Mouse (Mus musculus): ENCODE data around the gene Tnpo3. TPM values are rescaled to one million over a fixed set of nuclear protein-coding genes. Genes with fewer than 3 reads are reported as not detected.
A peak's percentile ranks its signal among the peaks of the same experiment; 100 is the strongest.

Gene Tnpo3
- polyA plus RNA-seq, 1 experiment, result 9.7 TPM

GRCm38 (mm10) chr6:29548086-29548485 is 61.6 kb downstream of the Tnpo3 start:
- Histone ChIP-seq H3K27me3 (replicated peaks) (no peaks in the 10 kb centered on the region), H3K4me3 (replicated peaks) (no peak overlapping the region), H3K9me3 (peaks cover 9% of the 10 kb centered on the region), H3K36me3 (replicated peaks; ENCODE audit: low read length) (peaks cover 98% of the 10 kb centered on the region), H3K4me1 (peaks cover 21% of the 10 kb centered on the region)
- TF ChIP-seq FLI1 (IDR thresholded peaks at IDR 0.05; ENCODE audit: low read length) (no peak), GATA1 (IDR thresholded peaks at IDR 0.05; ENCODE audit: borderline replicate concordance, low read length) (no peak)

GRCm38 (mm10) chr6:29547582-29547981 is 62.1 kb downstream of the Tnpo3 start:
- peaks cover 21% of the 10 kb centered on the region for H3K4me1 ChIP-seq
- peaks cover 9% of the 10 kb centered on the region for H3K9me3 ChIP-seq
- peaks cover 98% of the 10 kb centered on the region for H3K36me3 ChIP-seq (replicated peaks; ENCODE audit: low read length)
- no peak for TF ChIP-seq FLI1 (IDR thresholded peaks at IDR 0.05; ENCODE audit: low read length)
- H3K27me3 ChIP-seq (replicated peaks), result no peaks in the 10 kb centered on the region
- H3K4me3 ChIP-seq (replicated peaks), result no peak overlapping the region

DNA sequence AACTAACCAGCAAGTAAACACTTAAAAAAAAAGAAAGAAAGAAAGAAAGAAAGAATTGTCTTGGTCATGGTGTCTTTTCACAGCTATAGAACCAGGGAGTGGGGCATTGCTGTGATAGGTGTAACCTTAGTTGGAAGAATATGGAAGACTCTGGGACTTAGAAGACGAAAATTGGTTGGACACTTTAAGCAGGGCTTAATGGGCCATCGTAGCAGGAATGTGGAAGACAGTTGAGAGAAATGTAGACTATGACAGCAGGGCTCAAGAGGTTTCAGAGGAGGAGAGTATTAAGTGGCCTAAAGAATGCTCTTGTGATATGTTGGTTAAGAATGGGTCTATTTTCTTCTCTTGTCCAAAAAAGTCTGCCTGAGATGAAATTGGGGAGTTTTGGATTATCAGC is 64.1 kb downstream of the Tnpo3 start:
- H3K36me3 ChIP-seq (replicated peaks; ENCODE audit: low read length), result peaks cover 96% of the 10 kb centered on the region
- no peak overlapping the region for H3K4me3 ChIP-seq (replicated peaks)
- TF ChIP-seq GATA1 (IDR thresholded peaks at IDR 0.05; ENCODE audit: borderline replicate concordance, low read length) (no peak), FLI1 (IDR thresholded peaks at IDR 0.05; ENCODE audit: low read length) (no peak)
- H3K9me3 ChIP-seq, result peaks cover 9% of the 10 kb centered on the region
- H3K4me1 ChIP-seq, result peaks cover 10% of the 10 kb centered on the region
- no peaks in the 10 kb centered on the region for H3K27me3 ChIP-seq (replicated peaks)

DNA sequence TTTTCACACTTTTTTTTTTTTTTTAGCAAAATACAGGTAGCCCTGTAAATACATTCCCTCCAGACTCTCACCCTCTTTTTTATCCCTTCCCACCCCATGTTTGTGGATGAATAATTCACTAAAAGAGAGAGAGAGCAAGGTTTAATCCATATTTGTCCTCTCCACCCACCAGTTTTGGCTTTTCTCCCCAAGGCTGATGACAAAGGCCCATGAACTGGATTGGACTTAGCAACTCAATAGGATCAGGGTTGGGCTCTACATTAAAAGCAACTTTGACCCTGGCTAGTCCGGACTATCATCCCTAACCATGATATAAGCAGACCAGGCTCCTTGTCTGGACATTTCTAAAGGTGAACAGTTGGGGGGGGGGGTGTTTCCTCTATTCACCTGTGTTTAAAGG is 68.7 kb downstream of the Tnpo3 start:
- Histone ChIP-seq H3K27me3 (replicated peaks) (no peaks in the 10 kb centered on the region), H3K9me3 (peaks cover 9% of the 10 kb centered on the region), H3K36me3 (replicated peaks; ENCODE audit: low read length) (peaks cover 88% of the 10 kb centered on the region), H3K4me1 (peaks cover 5% of the 10 kb centered on the region; the same call in 1 of the 2 replicates), H3K4me3 (replicated peaks) (no peak overlapping the region)
- TF ChIP-seq FLI1 (IDR thresholded peaks at IDR 0.05; ENCODE audit: low read length) (no peak), GATA1 (IDR thresholded peaks at IDR 0.05; ENCODE audit: borderline replicate concordance, low read length) (no peak)

GRCm38 (mm10) chr6:29540223-29540622 is 69.5 kb downstream of the Tnpo3 start:
- Histone ChIP-seq H3K4me1 (peaks cover 5% of the 10 kb centered on the region; the same call in 1 of the 2 replicates), H3K9me3 (peaks cover 4% of the 10 kb centered on the region), H3K36me3 (replicated peaks; ENCODE audit: low read length) (peaks cover 88% of the 10 kb centered on the region), H3K4me3 (replicated peaks) (no peak overlapping the region), H3K27me3 (replicated peaks) (no peaks in the 10 kb centered on the region)
- TF ChIP-seq GATA1 (IDR thresholded peaks at IDR 0.05; ENCODE audit: borderline replicate concordance, low read length) (no peak), FLI1 (IDR thresholded peaks at IDR 0.05; ENCODE audit: low read length) (no peak)

DNA sequence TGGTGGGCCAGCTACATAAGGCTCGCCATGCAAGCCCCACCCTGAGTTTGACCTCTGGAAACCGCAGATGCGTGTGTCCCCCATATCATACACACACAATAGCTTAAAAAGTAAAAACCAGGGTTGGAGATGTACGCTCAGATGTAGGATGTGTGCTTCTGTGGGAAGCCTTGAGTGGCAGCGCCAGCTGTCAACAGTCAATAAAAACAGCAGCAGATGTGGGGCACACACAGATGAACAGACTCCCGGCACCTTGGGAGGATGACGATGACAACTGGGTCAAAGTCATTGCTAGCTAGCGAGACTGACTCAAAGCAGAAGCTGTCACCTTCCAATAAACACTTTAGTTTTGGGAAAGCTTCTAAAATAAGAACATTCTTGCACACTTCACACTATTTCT is 70.2 kb downstream of the Tnpo3 start:
- Histone ChIP-seq H3K4me1 (peaks cover 11% of the 10 kb centered on the region), H3K9me3 (no peaks in the 10 kb centered on the region), H3K27me3 (replicated peaks) (no peaks in the 10 kb centered on the region), H3K36me3 (replicated peaks; ENCODE audit: low read length) (peaks cover 88% of the 10 kb centered on the region), H3K4me3 (replicated peaks) (no peak overlapping the region)
- TF ChIP-seq FLI1 (IDR thresholded peaks at IDR 0.05; ENCODE audit: low read length), result no peak

GRCm38 (mm10) chr6:29537221-29537620 is 72.5 kb downstream of the Tnpo3 start:
- Histone ChIP-seq H3K9me3 (no peaks in the 10 kb centered on the region), H3K4me3 (replicated peaks) (no peak overlapping the region), H3K27me3 (replicated peaks) (no peaks in the 10 kb centered on the region), H3K36me3 (replicated peaks; ENCODE audit: low read length) (peaks cover 72% of the 10 kb centered on the region), H3K4me1 (peaks cover 19% of the 10 kb centered on the region)
- TF ChIP-seq GATA1 (IDR thresholded peaks at IDR 0.05; ENCODE audit: borderline replicate concordance, low read length) (no peak), FLI1 (IDR thresholded peaks at IDR 0.05; ENCODE audit: low read length) (no peak)

- Histone ChIP-seq H3K27me3 (replicated peaks) (no peaks in the 10 kb centered on the region), H3K4me1 (peaks cover 19% of the 10 kb centered on the region), H3K4me3 (replicated peaks) (no peak overlapping the region), H3K9me3 (no peaks in the 10 kb centered on the region), H3K36me3 (replicated peaks; ENCODE audit: low read length) (peaks cover 67% of the 10 kb centered on the region)
- TF ChIP-seq FLI1 (IDR thresholded peaks at IDR 0.05; ENCODE audit: low read length) (no peak), GATA1 (IDR thresholded peaks at IDR 0.05; ENCODE audit: borderline replicate concordance, low read length) (no peak)
Observed at GRCm38 (mm10) chr6:29536651-29537193, 73.0 kb downstream of the Tnpo3 start.

DNA sequence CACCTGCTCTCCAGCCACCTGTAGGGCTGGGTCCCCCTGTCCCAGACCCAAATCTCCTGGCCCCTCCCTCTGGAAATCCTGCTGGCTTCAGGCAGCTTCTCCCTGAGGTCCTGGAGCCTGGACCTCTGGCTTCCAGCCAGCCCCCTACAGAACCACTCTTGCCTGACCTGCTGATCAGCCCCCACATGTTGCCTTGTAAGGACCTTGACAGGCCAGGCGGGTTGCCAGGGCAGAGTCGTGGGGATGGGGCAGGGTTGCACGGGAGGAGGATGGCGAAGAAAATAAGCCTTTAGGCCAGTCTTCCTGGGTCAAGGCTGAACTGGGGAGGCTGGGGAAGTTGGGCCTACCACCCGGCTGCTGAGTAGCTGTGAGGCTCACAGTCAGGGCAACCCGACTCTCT is 74.4 kb downstream of the Tnpo3 start:
- Histone ChIP-seq H3K9me3 (no peaks in the 10 kb centered on the region), H3K36me3 (replicated peaks; ENCODE audit: low read length) (peaks cover 55% of the 10 kb centered on the region), H3K4me1 (peaks cover 21% of the 10 kb centered on the region), H3K4me3 (replicated peaks) (no peak overlapping the region), H3K27me3 (replicated peaks) (peaks cover 11% of the 10 kb centered on the region)
- TF ChIP-seq GATA1 (IDR thresholded peaks at IDR 0.05; ENCODE audit: borderline replicate concordance, low read length) (no peak), FLI1 (IDR thresholded peaks at IDR 0.05; ENCODE audit: low read length) (no peak)

DNA sequence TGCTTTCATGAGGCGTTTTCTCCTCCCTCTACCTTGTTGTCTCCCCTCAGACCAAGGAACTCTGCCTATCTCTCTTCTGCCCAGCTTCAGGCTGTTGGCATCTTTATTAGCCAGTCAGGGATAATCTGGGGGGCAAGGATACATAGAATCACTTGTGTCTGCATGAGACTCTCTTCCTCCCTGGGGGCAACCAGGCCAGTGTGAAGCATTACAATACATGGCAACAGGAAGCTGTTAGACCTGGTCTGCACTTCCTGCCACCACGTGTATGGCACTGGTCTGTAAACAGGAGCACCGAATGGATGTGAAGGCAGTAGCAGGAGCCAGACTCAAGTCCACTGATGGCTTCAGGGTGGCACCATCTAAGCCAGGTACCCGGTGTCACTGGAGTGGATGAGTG is 79.6 kb downstream of the Tnpo3 start:
- Histone ChIP-seq H3K36me3 (replicated peaks; ENCODE audit: low read length) (peaks cover 12% of the 10 kb centered on the region), H3K4me1 (peaks cover 61% of the 10 kb centered on the region), H3K27me3 (replicated peaks) (peaks cover 56% of the 10 kb centered on the region), H3K4me3 (replicated peaks) (peak overlapping the region; percentile 91), H3K9me3 (no peaks in the 10 kb centered on the region)
- no peak for TF ChIP-seq FLI1 (IDR thresholded peaks at IDR 0.05; ENCODE audit: low read length)
- no peak for TF ChIP-seq GATA1 (IDR thresholded peaks at IDR 0.05; ENCODE audit: borderline replicate concordance, low read length)

DNA sequence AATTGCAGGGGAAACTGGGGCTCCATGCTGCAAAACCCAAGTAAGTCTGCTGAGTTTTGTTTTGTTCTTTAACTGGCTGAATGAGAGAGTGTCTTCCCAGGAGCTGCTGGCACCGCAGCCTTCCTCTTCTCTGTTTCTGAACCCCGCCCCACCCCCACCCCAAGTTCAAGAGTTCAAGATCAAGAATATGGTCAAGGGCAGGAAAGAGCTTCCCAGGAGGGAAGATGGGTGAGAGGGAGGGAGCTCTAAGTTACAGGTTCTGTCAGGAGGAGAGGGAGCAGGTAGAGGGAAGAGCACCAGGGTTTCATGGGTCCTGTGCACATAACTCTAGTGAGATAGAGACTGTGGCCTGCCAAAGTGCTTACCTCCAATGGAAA is 80.3 kb downstream of the Tnpo3 start:
- Histone ChIP-seq H3K9me3 (no peaks in the 10 kb centered on the region), H3K4me1 (peaks cover 55% of the 10 kb centered on the region), H3K27me3 (replicated peaks) (peaks cover 57% of the 10 kb centered on the region), H3K36me3 (replicated peaks; ENCODE audit: low read length) (peaks cover 6% of the 10 kb centered on the region), H3K4me3 (replicated peaks) (peak overlapping the region; percentile 91)
- TF ChIP-seq GATA1 (IDR thresholded peaks at IDR 0.05; ENCODE audit: borderline replicate concordance, low read length) (no peak), FLI1 (IDR thresholded peaks at IDR 0.05; ENCODE audit: low read length) (no peak)

Data from megakaryocyte, embryonic 14.5 days (primary cell).